Mouse (Mus musculus) telencephalon, adult 2 months (tissue): Measurements from ENCODE around the gene Hoga1.
A peak's percentile ranks its signal among the peaks of the same experiment; 100 is the strongest.

Experiments
- DNase-seq: peaks from one replicate; pipeline ENCODE4 v3.0.0-alpha.2; 2011; ENCODE audit warnings: low read depth, low spot score

Gene Hoga1

DNA sequence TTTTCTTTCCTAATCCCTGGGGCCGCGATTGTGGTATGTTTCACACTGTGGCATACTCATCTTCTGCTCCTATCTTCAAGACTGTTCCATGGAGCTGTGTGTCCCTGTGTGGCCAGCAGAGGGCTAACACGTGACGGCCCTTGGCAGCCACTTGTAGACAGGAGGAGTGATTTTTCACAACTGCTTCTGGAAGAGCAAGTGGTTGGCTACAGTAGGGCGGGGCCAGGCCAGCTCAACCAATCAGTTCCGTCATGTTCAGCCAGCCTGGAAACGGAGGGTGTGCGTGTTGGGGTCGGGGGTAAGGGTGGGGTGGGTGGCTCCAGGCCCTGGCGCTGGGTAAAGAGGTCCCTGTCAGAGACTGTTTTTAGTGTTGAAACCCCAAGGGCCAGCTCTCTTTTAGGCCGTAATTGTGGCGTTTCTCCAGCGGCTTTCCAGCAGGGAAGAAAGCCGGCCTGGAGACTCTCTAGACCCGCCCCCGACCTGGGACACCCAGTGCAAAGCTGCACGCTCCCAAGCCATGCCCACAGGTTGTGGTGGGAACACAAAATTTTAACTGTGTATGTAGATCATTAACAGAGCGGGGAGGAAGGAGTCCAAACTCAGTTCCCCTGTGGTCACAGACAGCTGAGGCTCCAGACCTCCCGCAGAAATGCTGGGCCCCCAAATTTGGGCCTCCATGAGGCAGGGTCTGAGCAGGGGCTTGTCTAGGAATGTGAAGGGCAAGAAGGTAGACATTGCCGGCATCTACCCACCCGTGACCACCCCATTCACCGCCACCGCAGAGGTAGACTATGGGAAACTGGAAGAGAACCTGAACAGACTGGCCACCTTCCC is at the start of gene Hoga1:
Hoga1 (plus strand) TSS at position 342 of the 834 bp plus-strand sequence.
- no peak for DNase-seq

DNA sequence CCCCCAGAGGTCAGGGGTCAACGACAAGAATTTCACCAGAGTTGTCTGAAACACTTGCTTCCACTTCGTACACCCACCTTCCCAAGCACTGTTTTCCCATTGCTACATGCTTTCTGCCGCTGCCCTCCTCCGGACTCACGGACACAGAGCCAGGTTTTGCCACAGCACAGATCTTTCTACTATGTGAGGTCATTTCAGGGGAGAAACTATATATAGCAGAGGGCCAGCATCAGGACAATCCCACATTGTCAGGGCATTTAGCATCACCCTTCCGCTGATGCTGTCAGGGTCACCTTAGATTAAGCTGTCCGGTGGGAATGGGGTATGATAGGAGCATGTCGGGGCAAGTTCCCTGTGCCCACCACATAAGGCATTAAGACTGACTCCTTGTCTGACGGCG is 48.3 kb upstream of the Hoga1 start:
- DNase-seq = no peak

DNA sequence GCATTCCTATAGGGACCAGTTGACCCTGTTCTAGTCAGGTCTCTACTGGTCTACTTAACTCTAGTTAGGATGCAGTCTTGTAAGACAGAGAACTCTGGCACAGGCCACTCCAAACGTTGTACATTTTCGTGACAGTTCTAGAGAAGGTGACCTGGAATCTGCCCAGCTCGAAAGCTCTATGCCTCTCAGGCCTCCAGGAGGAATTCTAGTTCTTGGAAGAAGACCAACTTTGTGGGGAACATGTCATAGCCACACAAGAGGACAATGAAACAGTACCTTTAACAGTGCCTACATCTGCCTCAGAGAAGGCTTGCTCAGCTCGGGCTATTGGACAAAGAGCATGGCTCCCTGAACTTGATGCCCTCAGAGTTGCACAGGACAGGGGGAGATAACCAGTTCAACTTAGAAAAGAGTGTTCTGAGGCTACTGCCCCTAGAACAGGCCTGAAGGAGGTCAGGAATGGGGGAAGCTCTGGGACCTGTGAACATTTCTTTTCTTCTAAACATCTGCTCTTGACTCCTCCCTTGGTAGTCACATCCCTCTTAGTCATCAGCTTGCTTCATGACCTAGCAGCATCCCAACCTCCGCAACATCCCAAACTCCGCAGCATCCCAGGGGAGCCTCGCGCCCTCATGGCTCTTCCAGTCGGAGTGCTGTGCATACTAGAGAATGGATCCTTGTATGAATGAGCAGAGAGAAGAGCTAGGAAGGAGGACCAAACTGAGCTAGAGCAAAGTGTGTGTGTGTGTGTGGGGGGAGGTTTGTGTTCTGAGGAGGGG is 46.5 kb upstream of the Hoga1 start:
- no peak for DNase-seq

DNA sequence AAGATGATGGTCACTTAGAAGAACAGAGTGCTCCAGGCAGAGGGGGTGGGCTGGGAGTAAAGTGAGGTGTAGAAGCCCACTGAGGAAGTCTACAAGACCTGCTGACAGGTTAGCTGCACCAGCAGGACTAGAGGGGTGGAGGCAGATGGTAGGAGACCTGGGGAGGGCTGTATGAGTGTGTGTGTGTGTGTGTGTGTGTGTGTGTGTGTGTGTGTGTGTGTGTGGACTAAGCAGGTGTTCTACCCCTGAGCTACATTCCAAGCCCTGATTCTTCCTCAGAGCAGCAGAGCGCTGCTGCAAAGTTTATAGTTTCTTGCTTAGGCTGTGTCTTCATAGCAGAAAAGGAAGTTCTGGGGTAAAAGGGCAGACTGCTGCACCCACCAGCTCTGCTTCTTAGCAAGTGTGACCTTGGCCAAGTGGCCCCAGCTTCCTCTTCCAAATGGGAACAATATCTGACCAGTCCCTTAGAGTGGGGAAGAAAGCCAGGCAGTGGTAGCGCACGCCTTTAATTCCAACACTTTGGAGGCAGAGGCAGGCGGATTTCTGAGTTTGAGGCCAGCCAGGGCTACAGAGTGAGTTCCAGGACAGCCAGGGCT is 45.6 kb upstream of the Hoga1 start:
- no peak for DNase-seq

DNA sequence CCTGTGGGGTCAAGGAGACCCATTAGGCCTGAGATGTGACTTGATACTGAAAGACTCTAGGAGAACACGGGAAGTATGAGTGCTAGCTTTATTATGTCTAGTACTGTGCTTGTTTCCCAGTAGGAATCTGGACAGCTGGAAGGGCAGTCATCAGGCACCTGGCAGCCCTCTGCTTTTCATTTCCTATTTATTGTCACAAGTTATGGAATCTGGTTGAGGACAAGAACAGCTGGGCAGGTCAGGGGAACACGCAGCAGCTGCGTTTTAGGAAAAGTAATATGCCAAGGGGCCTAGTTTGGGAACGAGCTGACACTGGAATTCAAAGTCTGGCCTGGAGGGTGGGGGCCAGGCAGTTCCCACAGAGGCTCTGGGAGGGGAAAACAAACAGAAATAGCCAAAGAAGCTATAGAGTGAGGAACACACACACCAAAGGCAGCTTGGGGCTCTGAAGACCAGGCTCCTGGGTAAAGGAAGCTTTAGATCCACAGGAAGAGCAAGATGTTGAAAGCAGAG is 44.9 kb upstream of the Hoga1 start:
- DNase-seq = no peak

DNA sequence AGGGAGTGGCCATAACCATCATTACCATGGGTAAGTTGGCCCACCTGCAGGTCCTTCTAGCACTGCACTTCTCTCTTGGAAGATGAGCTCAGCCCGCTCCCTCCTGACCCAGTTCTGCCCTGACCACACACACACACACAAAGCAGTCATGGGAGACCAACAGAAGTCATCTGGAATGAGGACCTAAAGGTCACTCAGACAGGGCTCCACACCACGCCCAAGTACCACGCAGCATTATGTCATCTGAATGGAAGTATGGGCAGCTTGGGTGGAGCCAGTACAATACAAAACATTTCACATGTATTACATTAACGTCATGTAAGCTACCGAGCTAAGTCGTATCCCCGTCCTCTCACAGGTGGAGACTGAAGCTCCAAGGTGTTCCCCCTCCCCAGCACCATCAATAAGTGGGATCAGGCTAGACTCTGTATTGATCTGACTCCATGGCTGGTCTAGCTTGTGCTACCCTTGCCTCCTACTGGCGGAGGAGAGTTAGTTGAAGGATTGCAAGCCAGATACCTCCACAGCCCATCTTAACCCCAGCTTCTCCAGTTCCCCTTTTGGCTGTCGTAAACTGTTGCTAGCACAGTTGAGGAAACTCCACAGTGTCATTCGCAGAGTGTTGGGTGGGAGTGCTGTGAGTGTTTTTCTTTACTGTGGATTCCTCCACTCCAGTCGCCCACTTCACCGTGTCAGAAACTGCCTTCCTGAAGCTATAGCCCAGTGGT is 44.0 kb upstream of the Hoga1 start:
- DNase-seq = no peak

DNA sequence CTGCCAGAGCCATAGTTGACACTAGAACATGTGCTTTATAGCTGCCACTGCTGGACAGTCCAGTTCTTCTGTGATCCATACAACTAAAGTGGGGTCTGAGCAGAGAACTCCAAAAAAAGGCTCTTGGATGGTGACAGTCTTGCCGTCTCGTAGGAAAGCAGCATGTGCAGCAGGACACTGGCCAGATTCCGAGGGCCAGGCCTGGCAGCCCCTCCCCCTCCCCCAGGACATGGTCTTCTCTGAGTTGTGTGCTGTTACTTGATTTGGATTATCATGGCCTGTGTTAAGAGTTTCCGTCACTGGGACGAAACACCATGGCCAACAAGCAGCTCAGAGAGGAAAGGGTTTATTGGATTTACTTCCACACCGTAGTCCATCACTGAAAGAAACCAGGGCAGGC is 41.2 kb upstream of the Hoga1 start:
- no peak for DNase-seq

DNA sequence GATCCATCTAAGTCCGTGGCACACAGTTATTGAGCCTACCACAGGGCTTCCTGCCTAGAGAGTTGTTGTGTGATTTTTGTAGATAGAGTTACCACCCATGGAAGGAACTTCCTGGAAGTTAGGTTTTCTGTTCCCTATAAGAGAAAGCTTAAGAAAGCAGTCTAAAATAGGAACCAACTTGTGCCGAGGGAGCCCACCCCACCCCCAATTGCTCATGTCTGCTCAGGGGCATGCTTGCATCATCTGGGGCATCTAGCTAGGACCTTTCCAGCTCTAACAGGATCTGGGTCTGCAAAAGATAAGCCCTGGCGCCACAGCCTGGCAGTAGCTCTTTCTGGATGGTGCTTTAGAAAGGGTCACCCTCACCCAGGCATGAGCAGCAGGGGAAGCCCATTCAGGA is 39.8 kb upstream of the Hoga1 start:
- no peak for DNase-seq

DNA sequence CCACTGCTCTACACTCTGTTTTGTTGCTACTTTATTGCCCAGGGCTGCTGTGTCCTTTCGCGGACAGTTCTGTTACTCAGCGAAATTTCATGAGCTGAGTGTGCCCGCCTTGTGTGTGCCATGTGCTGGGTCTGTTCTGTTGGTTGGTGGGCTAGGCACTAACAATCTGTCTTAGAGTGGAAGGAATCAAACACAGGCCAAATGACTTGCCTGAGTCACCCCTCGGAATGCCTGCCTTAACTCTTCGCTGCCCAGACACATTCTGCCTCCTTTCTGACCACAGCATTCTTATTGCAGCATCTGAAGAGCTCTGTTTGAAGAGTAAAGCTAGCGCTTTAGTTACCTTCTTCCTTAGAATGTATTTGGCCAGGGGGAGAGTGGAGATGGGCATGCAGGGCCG is 38.8 kb upstream of the Hoga1 start:
- DNase-seq = no peak

DNA sequence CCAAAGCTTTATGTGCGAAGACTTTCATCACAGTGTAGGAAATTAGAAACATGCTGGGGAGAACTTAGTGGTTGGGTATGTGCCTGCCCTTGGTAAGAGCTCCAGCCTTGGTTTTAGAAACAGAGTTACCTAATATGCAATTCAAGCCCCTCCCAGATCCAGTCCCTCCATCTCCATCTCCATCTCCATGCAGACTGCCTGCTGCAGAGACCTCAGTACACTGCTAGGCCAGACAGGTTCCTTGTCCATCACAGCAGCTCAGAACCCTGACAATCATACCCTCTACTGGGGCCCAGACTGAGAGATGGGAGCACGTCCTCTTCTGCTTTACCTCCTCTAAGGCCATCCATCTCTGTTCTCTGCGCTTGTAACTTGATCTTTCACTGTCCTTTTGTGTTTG is 36.8 kb upstream of the Hoga1 start:
- DNase-seq = no peak

DNA sequence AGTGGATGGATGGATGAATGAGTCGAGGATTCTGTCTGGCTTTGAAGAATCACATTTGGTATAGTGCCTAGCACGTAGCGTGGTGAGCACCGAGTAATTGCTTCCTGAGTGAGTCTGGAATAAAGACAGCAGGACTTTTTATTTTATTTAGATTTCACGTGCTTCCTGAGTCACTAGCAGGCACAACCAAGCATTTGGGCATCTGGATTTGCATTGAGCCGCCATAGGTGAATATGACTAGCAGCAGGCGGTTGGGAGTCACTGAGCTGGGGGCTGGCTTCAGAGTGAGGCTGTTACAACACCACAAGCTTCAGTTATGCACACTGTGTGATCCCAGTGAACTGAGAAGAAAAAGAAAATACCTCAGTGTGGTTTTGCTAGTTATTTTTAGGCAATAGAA is 36.3 kb upstream of the Hoga1 start:
- DNase-seq = no peak

DNA sequence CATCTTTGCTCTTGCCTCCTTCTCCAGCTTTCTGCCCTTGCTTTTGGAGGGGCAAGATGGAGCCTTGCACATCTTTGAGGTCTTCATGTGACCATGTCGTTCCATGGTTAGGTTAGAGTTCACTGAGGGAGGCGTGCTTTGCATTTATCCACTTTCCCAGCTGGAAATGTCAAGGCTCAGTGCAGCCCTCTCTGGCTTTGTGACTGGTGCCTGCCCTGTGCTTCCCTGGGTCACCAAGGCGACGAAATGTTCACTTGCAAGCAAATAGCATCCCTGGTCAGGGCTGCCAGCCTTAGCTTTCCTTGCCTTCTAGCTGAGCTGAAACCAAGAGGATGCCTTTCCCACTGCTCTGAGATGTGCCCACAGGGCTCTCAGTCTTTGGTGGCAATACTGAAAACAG is 35.0 kb upstream of the Hoga1 start:
- no peak for DNase-seq

DNA sequence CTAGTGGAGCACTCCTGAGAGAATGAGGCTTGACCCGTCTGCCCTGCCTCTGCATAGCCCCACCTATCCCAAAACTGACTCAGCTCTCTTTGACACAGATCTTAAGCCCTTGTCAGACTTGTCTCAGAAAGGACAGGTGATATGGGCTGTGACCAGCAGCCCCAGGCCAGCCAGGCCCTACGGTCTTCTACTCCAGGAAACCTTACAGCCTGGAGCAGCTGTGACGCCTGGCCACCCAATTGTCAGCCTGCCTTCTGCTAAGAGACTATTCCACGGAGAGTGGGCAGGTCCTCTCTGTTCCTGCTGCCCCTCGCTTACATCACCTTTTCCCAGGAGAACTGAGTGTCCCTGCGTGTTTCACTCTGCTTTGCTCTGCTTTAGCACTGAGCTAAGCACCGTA is 34.3 kb upstream of the Hoga1 start:
- DNase-seq = no peak

DNA sequence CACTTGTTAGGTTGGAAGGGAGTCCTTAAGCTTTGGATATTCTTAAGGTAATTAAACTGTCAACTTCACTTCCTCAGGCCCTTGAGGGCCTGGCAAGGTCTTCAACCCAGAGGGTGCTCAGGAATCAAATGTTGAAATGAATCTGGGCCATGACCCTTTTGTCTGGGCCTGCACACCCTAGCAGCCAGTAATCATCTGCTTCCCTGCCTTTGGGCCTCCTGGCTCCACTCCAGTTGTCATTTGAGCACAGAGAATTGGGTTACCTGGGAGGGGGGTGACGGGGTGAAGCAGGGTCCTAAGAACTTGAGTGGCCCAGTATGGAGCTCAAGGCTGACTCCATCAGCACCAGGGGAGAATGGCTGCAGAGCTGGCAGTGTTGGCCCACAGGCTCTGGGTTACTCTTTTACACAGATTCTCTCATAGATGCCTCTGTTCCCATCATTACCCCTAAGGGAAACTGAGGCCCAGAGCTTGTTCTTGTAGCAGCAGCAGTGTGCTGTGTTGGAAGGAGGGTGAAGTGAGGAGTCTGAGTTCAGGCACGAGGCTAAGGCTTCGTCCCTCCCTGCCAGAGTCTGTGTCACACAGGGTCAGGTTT is 31.1 kb upstream of the Hoga1 start:
- no peak for DNase-seq

DNA sequence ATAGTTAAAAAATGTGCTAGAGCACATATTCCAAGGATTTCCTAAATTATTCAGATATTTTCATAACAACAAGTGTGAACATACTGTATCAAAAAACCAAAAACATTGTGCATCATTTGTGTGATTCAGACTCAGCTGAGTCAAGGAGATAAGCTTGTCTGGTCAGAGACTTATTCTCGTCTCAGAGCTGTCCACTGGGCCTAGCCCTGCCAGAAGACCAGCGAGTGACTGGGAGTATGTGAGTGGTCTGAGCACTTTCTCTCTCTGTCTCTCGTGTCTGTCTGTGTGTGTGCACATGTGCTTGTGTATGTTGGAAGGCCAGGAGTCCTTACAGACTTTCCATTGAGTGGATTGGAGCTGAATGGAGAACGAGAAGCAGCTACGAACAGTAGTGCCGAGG is 30.4 kb upstream of the Hoga1 start:
- no peak for DNase-seq

DNA sequence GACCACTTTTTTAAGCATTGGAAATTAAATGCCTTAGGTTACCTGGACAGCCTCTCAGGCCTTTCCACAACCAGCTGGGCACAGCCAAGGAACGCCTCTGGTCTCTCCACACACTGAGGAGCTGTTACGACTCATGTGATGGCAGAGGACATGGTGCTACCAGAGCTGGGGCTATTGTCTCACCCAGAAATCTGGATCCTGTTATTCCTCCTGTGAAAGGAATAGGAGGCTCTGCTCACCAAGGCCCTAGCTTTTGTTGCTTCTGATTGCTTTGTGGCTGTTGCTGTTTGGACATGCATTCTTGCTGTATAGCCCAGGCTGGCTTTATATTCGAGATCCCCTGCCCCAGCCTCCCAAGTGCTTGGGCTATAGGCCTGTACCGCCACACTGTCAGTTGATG is 29.2 kb upstream of the Hoga1 start:
- DNase-seq = no peak

DNA sequence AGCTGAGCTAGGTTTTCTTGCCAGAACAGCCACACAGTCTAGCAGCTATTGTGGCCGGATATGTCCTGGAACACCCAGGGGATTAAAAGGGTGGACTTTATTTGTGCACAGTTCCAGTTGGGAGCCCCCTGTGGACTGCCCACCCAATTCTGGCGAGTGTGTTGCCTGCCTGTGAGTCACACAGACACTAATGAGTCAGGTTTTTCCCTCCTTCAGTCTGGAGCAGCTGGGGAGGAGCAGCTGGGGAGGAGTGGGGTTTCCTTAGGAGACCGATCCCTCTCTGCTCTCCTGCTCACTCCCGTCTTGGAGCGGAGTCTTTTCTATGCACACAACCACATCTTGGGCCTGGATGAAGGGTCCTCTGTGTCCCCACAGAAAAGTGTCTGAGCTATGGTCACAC is 28.6 kb upstream of the Hoga1 start:
- DNase-seq = no peak

DNA sequence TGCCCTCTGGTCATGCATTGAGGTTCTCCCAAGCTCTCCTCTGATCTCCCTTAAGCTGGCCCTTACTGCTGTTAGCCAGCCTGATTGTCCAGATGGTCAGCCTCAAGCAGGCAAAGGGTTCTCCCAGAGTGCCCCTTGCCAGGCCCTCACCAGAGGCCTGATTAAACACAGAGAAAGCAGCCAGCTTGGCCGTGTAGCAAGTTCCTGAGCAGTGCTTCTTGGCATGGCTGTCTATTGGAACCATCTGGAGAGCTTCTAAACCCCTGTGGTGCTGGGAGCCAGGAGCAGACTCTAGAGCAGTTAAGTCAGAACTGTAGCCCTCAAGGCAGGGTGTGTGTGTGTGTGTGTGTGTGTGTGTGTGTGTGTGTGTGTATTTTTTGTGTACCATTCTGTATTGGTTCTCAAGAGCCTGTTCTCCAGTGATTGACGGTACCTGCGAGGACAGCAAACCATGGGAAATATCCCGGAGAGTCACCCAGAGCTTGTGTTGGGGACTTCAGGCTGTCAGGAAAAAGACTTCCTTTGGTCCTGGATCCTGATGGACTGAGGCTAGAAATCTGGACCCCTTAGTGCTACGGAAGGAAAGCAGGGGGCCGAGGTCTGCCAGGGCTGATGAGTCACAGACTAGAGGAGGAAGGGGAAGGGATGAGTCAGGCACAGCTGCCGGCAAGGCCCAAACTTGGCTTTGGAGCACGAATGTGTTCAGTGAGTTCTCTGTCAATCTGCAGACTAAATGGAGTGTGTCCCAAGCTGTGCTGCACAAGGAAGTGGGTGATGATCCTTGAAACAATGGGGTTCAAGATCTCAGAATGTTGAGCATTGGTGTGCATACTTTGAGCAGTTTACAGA is 27.8 kb upstream of the Hoga1 start:
- peak; percentile 72 for DNase-seq

DNA sequence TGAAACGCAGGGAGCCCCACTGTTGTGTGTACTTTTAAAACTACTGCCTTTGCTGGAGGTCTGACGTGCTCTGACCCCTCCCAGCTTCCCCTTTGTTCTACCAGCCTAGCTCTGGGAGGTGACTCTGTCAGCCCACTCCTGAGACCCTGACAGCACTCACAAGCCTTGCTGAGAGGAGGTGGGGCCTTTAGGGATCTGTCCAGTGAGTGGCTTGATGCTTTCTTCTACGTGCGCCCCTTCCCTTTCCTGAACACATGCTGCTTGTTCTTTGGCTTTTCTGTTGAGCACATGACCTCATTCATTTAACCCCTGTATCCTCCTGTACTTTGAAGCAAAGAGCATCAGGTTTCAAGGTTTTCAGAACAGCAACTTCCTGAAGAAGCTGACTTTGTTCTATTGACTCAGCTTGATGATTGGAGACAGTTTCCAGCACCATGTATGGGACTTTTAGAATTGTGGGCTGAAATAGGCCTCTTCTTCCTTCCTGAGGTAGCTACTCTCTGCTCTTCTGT is 26.3 kb upstream of the Hoga1 start:
- DNase-seq = no peak
